26 mouse cellular contexts compared by ENCODE assay signal in the genomic region with DNA sequence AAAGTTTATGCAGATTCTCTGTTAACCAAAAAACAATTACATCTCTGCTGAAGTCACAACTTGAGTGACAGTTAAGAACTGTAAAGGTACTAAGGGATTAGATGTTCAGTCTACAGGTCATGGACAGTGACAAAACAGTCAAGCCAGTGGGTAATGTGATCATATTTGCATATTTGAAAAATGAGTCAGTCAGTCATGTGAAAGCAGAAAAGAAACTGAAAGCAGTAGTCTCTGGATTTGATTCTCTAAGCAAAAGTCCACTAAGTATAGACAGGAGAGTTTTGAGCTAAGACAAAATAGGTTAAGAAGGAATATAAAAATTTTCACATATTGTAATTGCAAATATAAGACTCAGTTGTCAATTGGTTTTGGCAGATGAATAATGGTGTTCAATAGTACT.
"Had no signal": no experiment of that assay in that cellular context is flagged by ENCODE, and none has a peak within 500 bp of the region (broad histone marks: within the 10 kb centered on the region; RNA-seq: fewer than 3 reads in every experiment).

No protein-coding gene starts in this region.

- DNase-seq: gastrocnemius, postnatal 14 days; gastrocnemius, postnatal 36 days; heart, adult 11 months; heart, adult 2 months; heart, postnatal 14 days; heart, postnatal 36 days; kidney, adult 18-20 months; kidney, adult 8-10 months; kidney, postnatal 10 days; kidney, postnatal 25 days; kidney, postnatal 4 days; liver; liver, embryonic 13.5 days had no signal

- ATAC-seq: hindbrain, postnatal 0 days; intestine, postnatal 0 days had no signal

- H3K9ac ChIP-seq: heart, embryonic 13.5 days; heart, embryonic 15.5 days; hindbrain, embryonic 13.5 days; hindbrain, embryonic 15.5 days; limb, embryonic 12.5 days; liver, embryonic 13.5 days; liver, embryonic 15.5 days had no signal

- H3K27ac ChIP-seq: heart, adult 2 months; heart, embryonic 13.5 days; heart, embryonic 15.5 days; hindbrain, embryonic 13.5 days; hindbrain, embryonic 15.5 days; hindbrain, postnatal 0 days; layer of hippocampus, adult 2 months; left cerebral cortex, adult 2 months; limb, embryonic 10.5 days; limb, embryonic 12.5 days; liver, embryonic 13.5 days; liver, embryonic 15.5 days had no signal

- H3K4me1 ChIP-seq: heart, embryonic 13.5 days; heart, embryonic 15.5 days; hindbrain, embryonic 13.5 days; hindbrain, embryonic 15.5 days; limb, embryonic 10.5 days; limb, embryonic 12.5 days; liver, embryonic 13.5 days; liver, embryonic 15.5 days had no signal

- H3K27me3 ChIP-seq: heart, embryonic 13.5 days; heart, embryonic 15.5 days; hindbrain, embryonic 13.5 days; hindbrain, embryonic 15.5 days; limb, embryonic 12.5 days; liver, embryonic 13.5 days; liver, embryonic 15.5 days had no signal

- H3K9me3 ChIP-seq: heart, embryonic 13.5 days; heart, embryonic 15.5 days; hindbrain, embryonic 13.5 days; hindbrain, embryonic 15.5 days; limb, embryonic 10.5 days; limb, embryonic 12.5 days; liver, embryonic 13.5 days; liver, embryonic 15.5 days had no signal

- H3K36me3 ChIP-seq: heart, embryonic 13.5 days; heart, embryonic 15.5 days; hindbrain, embryonic 13.5 days; hindbrain, embryonic 15.5 days; limb, embryonic 10.5 days; limb, embryonic 12.5 days; liver, embryonic 13.5 days; liver, embryonic 15.5 days had no signal

- H3K4me2 ChIP-seq: heart, embryonic 11.5 days; heart, embryonic 13.5 days; heart, embryonic 15.5 days; hindbrain, embryonic 13.5 days; hindbrain, embryonic 15.5 days; limb, embryonic 12.5 days; liver, embryonic 11.5 days; liver, embryonic 13.5 days; liver, embryonic 15.5 days had no signal

- H3K4me3 ChIP-seq: heart, adult 2 months; heart, embryonic 13.5 days; heart, embryonic 15.5 days; hindbrain, embryonic 13.5 days; hindbrain, embryonic 15.5 days; layer of hippocampus, adult 2 months; left cerebral cortex, adult 2 months; limb, embryonic 10.5 days; limb, embryonic 12.5 days; liver, embryonic 13.5 days; liver, embryonic 15.5 days had no signal
